Mouse (Mus musculus): ENCODE measurements at regions not wholly inside any gene's neighbourhood (a gene's known extent, or its start where the extent isn't known, plus 50 kb on each side); places are given as distances from the start of the nearest gene placed in this dataset. TPM values are rescaled to one million over a fixed set of nuclear protein-coding genes. Genes with fewer than 3 reads are reported as not detected.

DNA sequence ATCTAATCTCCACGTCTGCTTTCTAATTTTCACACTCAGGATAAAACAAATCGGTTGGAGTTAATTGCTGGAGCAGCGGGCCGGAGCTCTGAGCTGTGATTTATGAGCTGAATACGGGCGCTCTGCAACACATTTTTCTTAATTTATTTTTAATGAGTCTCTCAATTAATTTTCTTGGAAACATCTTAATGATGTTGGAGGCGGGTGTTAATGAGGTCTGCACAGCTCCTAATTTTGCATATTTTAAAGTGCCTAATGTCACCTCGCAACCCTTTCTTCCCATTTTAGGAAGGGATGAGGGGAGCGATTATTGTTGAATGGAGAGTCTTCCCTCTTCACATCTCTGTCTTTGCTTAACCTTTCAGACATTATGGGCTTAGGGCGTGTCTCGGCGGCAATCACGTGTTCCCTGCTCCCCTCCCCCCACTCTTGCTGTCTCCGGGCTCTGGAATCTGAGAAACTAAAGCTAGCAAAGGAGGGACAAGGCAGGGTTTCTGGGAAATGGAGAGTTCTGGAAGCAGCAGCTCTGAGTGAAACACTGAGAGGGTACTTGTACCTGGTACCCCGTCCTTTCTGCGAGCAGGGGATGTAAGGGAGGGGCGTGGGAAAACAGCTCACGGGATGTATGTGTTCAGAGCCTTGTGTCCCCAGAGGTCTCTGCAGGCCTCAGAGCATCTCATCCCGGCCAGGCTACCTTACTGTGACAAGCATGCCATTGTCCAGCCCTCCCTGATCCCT, 56.8 kb upstream of the Pmfbp1 start:
- Histone ChIP-seq H3K36me3 (no peaks in the 10 kb centered on the region), H3K27me3 (replicated peaks) (no peaks in the 10 kb centered on the region), H3K27ac (ENCODE audit: poor library complexity, severe bottlenecking) (no peak overlapping the region), H3K9ac (no peak overlapping the region), H3K4me3 (no peak overlapping the region), H3K9me3 (replicated peaks) (no peaks in the 10 kb centered on the region), H3K4me2 (peak overlapping the region; percentile 40), H3K4me1 (replicated peaks) (no peaks in the 10 kb centered on the region)
- no peak for ATAC-seq (ENCODE audit: insufficient number of reproducible peaks, low FRiP score)
- 53% methylated on average over 19 of the region's 19 CpGs for WGBS

DNA sequence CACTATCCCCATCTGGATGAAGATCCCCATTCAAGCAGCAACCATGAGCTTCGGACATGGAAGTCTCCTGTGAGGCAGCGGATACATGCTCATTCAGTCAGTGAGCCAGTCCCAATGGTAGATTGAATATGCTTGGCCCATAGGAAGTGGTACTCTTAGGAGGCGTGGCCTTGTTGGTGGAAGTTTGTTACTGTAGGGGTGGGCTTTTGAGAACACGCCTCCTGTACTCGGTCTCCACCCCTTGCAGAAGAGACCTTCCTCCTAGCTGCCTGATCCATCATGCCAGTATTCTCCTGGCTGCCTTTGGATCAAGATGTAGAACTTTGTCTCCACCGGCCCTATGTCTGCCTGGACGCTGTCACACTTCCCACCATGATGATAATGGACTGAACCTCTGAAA, 55.3 kb upstream of the Pmfbp1 start:
- H3K4me2 ChIP-seq, result no peak overlapping the region
- WGBS, result 91% methylated on average over 7 of the region's 7 CpGs
- no peak for ATAC-seq (ENCODE audit: insufficient number of reproducible peaks, low FRiP score)

More for the DNA sequence above, 55.3 kb upstream of the Pmfbp1 start:
- H3K4me3 ChIP-seq, result no peak overlapping the region
- no peak overlapping the region for H3K9ac ChIP-seq
- no peaks in the 10 kb centered on the region for H3K9me3 ChIP-seq (replicated peaks)
- no peaks in the 10 kb centered on the region for H3K27me3 ChIP-seq (replicated peaks)
- no peaks in the 10 kb centered on the region for H3K36me3 ChIP-seq
- H3K4me1 ChIP-seq (replicated peaks), result no peaks in the 10 kb centered on the region
- no peak overlapping the region for H3K27ac ChIP-seq (ENCODE audit: poor library complexity, severe bottlenecking)

Small RNAs in the stretch of these regions (microRNA-seq; reads per million reads assigned to microRNA genes)
- not detected for gene Gm23163

Data from heart, embryonic 12.5 days (tissue).